Mouse (Mus musculus): ENCODE data around the gene Slc37a1. TPM values are rescaled to one million over a fixed set of nuclear protein-coding genes. Genes with fewer than 3 reads are reported as not detected.
"Not testable (repeated sequence)": the region's sequence is repeated elsewhere in the genome, so short reads cannot be mapped to it uniquely, and the experiment has no call there.

The Slc37a1 gene
- polyA plus RNA-seq, 1 experiment from 2014 or later, result 13.4 TPM

GRCm38 (mm10) chr17:31344816-31345215 is 58.2 kb downstream of the Slc37a1 start:
- Histone ChIP-seq H3K27me3 (no peaks in the 10 kb centered on the region), H3K9me3 (no peaks in the 10 kb centered on the region), H3K36me3 (no peaks in the 10 kb centered on the region; the same call in 1 of the 2 replicates), H3K4me3 (no peak overlapping the region), H3K4me1 (replicated peaks) (peaks cover 7% of the 10 kb centered on the region), H3K27ac (replicated peaks) (no peak overlapping the region), H3K9ac (no peak overlapping the region), H3K4me2 (no peak overlapping the region)
- ATAC-seq (ENCODE audit: low FRiP score, low read depth), result no peak
- WGBS, result 85% methylated on average over 3 of the region's 3 CpGs

- 81% methylated on average over 5 of the region's 5 CpGs for WGBS
- Histone ChIP-seq H3K36me3 (peaks cover 4% of the 10 kb centered on the region; the same call in 1 of the 2 replicates), H3K4me3 (no peak overlapping the region), H3K4me2 (no peak overlapping the region), H3K4me1 (replicated peaks) (0 out of 2 replicates have a peak, but pooled peaks cover 3% of the 10 kb centered on the region), H3K9me3 (no peaks in the 10 kb centered on the region), H3K27ac (replicated peaks) (no peak overlapping the region), H3K27me3 (no peaks in the 10 kb centered on the region), H3K9ac (no peak overlapping the region)
- ATAC-seq (ENCODE audit: low FRiP score, low read depth), result no peak
Measured at GRCm38 (mm10) chr17:31348129-31348528, 61.5 kb downstream of the Slc37a1 start.

GRCm38 (mm10) chr17:31349388-31349787 is 62.8 kb downstream of the Slc37a1 start:
- H3K4me1 ChIP-seq (replicated peaks), result 0 out of 2 replicates have a peak, but pooled peaks cover 3% of the 10 kb centered on the region
- H3K27me3 ChIP-seq, result no peaks in the 10 kb centered on the region
- no peak for ATAC-seq (ENCODE audit: low FRiP score, low read depth)
- peaks cover 4% of the 10 kb centered on the region; the same call in 1 of the 2 replicates for H3K36me3 ChIP-seq
- H3K4me2 ChIP-seq, result no peak overlapping the region
- no peaks in the 10 kb centered on the region for H3K9me3 ChIP-seq
- 71% methylated on average over 12 of the region's 12 CpGs for WGBS
- no peak overlapping the region for H3K4me3 ChIP-seq
- H3K9ac ChIP-seq, result no peak overlapping the region
- H3K27ac ChIP-seq (replicated peaks), result no peak overlapping the region

- Histone ChIP-seq H3K27me3 (no peaks in the 10 kb centered on the region), H3K27ac (replicated peaks) (no peak overlapping the region), H3K9ac (no peak overlapping the region), H3K4me2 (no peak overlapping the region), H3K36me3 (peaks cover 4% of the 10 kb centered on the region; the same call in 1 of the 2 replicates), H3K9me3 (no peaks in the 10 kb centered on the region), H3K4me1 (replicated peaks) (peaks cover 17% of the 10 kb centered on the region), H3K4me3 (no peak overlapping the region)
- WGBS, result 57% methylated on average over 8 of the region's 8 CpGs
- no peak for ATAC-seq (ENCODE audit: low FRiP score, low read depth)
Measured at GRCm38 (mm10) chr17:31351984-31352383, 65.4 kb downstream of the Slc37a1 start.

GRCm38 (mm10) chr17:31353255-31353654 is 66.7 kb downstream of the Slc37a1 start:
- H3K4me1 ChIP-seq (replicated peaks), result peaks cover 17% of the 10 kb centered on the region
- H3K4me3 ChIP-seq, result no peak overlapping the region
- H3K4me2 ChIP-seq, result no peak overlapping the region
- no peaks in the 10 kb centered on the region for H3K9me3 ChIP-seq
- no peak overlapping the region for H3K27ac ChIP-seq (replicated peaks)
- WGBS, result 81% methylated on average over 2 of the region's 2 CpGs
- ATAC-seq (ENCODE audit: low FRiP score, low read depth), result no peak
- no peaks in the 10 kb centered on the region for H3K27me3 ChIP-seq
- no peak overlapping the region for H3K9ac ChIP-seq
- peaks cover 4% of the 10 kb centered on the region; the same call in 1 of the 2 replicates for H3K36me3 ChIP-seq

- ATAC-seq (ENCODE audit: low FRiP score, low read depth); H3K4me2 ChIP-seq; H3K4me3 ChIP-seq; H3K9me3 ChIP-seq; H3K36me3 ChIP-seq; H3K27ac ChIP-seq (replicated peaks); H3K27me3 ChIP-seq; H3K9ac ChIP-seq: not testable (repeated sequence)
- H3K4me1 ChIP-seq (replicated peaks), result peaks cover 17% of the 10 kb centered on the region
- WGBS, result 83% methylated on average over 3 of the region's 3 CpGs
Measured at GRCm38 (mm10) chr17:31354684-31355083, 68.1 kb downstream of the Slc37a1 start.

GRCm38 (mm10) chr17:31355792-31356502 is 69.4 kb downstream of the Slc37a1 start:
- no peaks in the 10 kb centered on the region for H3K9me3 ChIP-seq
- H3K4me3 ChIP-seq, result no peak overlapping the region
- no peak overlapping the region for H3K9ac ChIP-seq
- H3K36me3 ChIP-seq, result no peaks in the 10 kb centered on the region
- peak; percentile 54 for ATAC-seq (ENCODE audit: low FRiP score, low read depth)
- 29% methylated on average over 8 of the region's 8 CpGs for WGBS
- peaks cover 24% of the 10 kb centered on the region for H3K4me1 ChIP-seq (replicated peaks)
- no peak overlapping the region for H3K4me2 ChIP-seq
- H3K27ac ChIP-seq (replicated peaks), result peak overlapping the region; percentile 70
- H3K27me3 ChIP-seq, result no peaks in the 10 kb centered on the region

- Histone ChIP-seq H3K9ac (no peak overlapping the region), H3K4me1 (replicated peaks) (peaks cover 21% of the 10 kb centered on the region), H3K4me3 (no peak overlapping the region), H3K27me3 (no peaks in the 10 kb centered on the region), H3K36me3 (no peaks in the 10 kb centered on the region), H3K27ac (replicated peaks) (peak overlapping the region; percentile 27; the same call in 1 of the 2 replicates), H3K4me2 (no peak overlapping the region), H3K9me3 (no peaks in the 10 kb centered on the region)
- WGBS, result 66% methylated on average over 13 of the region's 13 CpGs
- peak; percentile 7; the same call in 1 of the 2 replicates for ATAC-seq (ENCODE audit: low FRiP score, low read depth)
Measured at GRCm38 (mm10) chr17:31360582-31360981, 74.0 kb downstream of the Slc37a1 start.

GRCm38 (mm10) chr17:31365586-31366166 is 79.1 kb downstream of the Slc37a1 start:
- ATAC-seq (ENCODE audit: low FRiP score, low read depth), result peak; percentile 57

GRCm38 (mm10) chr17:31370221-31370620 is 83.6 kb downstream of the Slc37a1 start:
- Histone ChIP-seq H3K4me3 (no peak overlapping the region), H3K27me3 (no peaks in the 10 kb centered on the region), H3K36me3 (no peaks in the 10 kb centered on the region), H3K4me2 (no peak overlapping the region), H3K9me3 (no peaks in the 10 kb centered on the region), H3K27ac (replicated peaks) (no peak overlapping the region), H3K9ac (no peak overlapping the region), H3K4me1 (replicated peaks) (peaks cover 6% of the 10 kb centered on the region; the same call in 1 of the 2 replicates)
- WGBS, result 88% methylated on average over 2 of the region's 2 CpGs
- ATAC-seq (ENCODE audit: low FRiP score, low read depth), result no peak

More at GRCm38 (mm10) chr17:31365586-31366166, 79.1 kb downstream of the Slc37a1 start:
- Histone ChIP-seq H3K9ac (no peak overlapping the region), H3K27me3 (no peaks in the 10 kb centered on the region), H3K36me3 (no peaks in the 10 kb centered on the region), H3K4me2 (no peak overlapping the region), H3K27ac (replicated peaks) (0 out of 2 replicates have a peak overlapping the region, but pooled peaks have one; percentile 30), H3K9me3 (no peaks in the 10 kb centered on the region), H3K4me1 (replicated peaks) (peaks cover 9% of the 10 kb centered on the region), H3K4me3 (no peak overlapping the region)
- 57% methylated on average over 5 of the region's 5 CpGs for WGBS

GRCm38 (mm10) chr17:31370931-31371330 is 84.3 kb downstream of the Slc37a1 start:
- no peaks in the 10 kb centered on the region for H3K9me3 ChIP-seq
- no peak overlapping the region for H3K4me3 ChIP-seq
- H3K27me3 ChIP-seq, result no peaks in the 10 kb centered on the region
- H3K4me1 ChIP-seq (replicated peaks), result no peaks in the 10 kb centered on the region
- H3K9ac ChIP-seq, result no peak overlapping the region
- ATAC-seq (ENCODE audit: low FRiP score, low read depth), result no peak
- no peak overlapping the region for H3K27ac ChIP-seq (replicated peaks)
- no peak overlapping the region for H3K4me2 ChIP-seq
- H3K36me3 ChIP-seq, result no peaks in the 10 kb centered on the region

GRCm38 (mm10) chr17:31377961-31378360 is 91.4 kb downstream of the Slc37a1 start:
- Histone ChIP-seq H3K9ac (no peak overlapping the region), H3K36me3 (no peaks in the 10 kb centered on the region), H3K27me3 (no peaks in the 10 kb centered on the region), H3K4me3 (no peak overlapping the region), H3K4me2 (peak overlapping the region; percentile 31), H3K27ac (replicated peaks) (peak overlapping the region; percentile 30; the same call in 1 of the 2 replicates), H3K9me3 (no peaks in the 10 kb centered on the region), H3K4me1 (replicated peaks) (peaks cover 8% of the 10 kb centered on the region)
- 8% methylated on average over 7 of the region's 7 CpGs for WGBS
- ATAC-seq (ENCODE audit: low FRiP score, low read depth), result 0 out of 2 replicates have a peak, but pooled peaks have one; percentile 38

Measured in hindbrain, embryonic 15.5 days (tissue).